Mouse (Mus musculus): ENCODE data around the gene Efna4. TPM values are rescaled to one million over a fixed set of nuclear protein-coding genes. Genes with fewer than 3 reads are reported as not detected.

Efna4 gene
- polyA plus RNA-seq, 1 experiment from 2014 or later, result 31.5 TPM

- Histone ChIP-seq H3K9ac (no peak overlapping the region), H3K27ac (peak overlapping the region; percentile 19; the same call in 1 of the 2 replicates), H3K4me3 (replicated peaks) (no peak overlapping the region; the same call in 1 of the 2 replicates), H3K27me3 (no peaks in the 10 kb centered on the region), H3K9me3 (replicated peaks) (no peaks in the 10 kb centered on the region), H3K4me1 (peaks cover 59% of the 10 kb centered on the region), H3K36me3 (peaks cover 45% of the 10 kb centered on the region), H3K4me2 (peak overlapping the region; percentile 75; the same call in 1 of the 2 replicates)
- ATAC-seq (replicated peaks; ENCODE audit: low FRiP score), result 0 out of 2 replicates have a peak, but pooled peaks have one; percentile 1
- 20% methylated on average over 8 of the region's 8 CpGs for WGBS
Measured at GRCm38 (mm10) chr3:89339416-89339815, 1.6 kb upstream of the Efna4 start.

DNA sequence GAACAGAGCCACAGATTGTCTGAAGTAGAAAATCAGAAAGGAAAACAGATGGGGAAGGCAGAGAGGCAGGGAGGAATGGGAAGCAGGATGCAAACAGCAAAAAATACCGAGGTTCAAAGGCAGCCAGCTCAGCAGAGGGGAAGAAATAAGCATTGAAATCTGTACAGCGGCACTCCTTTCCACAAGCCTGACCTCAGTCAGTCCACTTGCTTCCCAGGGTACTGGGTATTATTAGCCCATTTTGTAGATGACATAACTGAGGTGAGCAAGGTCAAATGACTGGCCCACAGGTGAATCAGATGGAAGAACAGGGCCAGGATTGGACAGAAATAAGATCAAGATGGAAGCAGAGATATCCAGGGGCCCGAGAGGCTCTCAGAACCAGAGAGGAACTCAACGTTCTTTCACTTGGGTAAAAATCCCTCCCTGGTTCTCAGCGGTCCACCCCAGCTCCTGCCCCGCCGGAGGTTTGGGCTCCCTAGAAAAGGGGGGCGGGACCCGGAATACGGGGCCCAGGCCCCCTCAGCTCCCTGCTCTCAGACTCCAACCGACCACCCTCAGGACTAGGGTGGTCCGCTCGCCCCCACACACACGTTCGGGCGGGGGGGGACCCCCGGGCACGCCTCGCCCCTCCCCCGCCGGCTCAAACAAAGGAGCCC is 637 bp downstream of the Efna4 start:
- peak overlapping the region; percentile 96 for H3K9ac ChIP-seq
- 3% methylated on average over 20 of the region's 21 CpGs for WGBS
- peak overlapping the region; percentile 75 for H3K4me2 ChIP-seq
- no peak for ATAC-seq (replicated peaks; ENCODE audit: low FRiP score)
- H3K4me1 ChIP-seq, result peaks cover 71% of the 10 kb centered on the region
- peaks cover 44% of the 10 kb centered on the region for H3K36me3 ChIP-seq
- no peaks in the 10 kb centered on the region for H3K9me3 ChIP-seq (replicated peaks)
- peak overlapping the region; percentile 94 for H3K27ac ChIP-seq
- H3K27me3 ChIP-seq, result no peaks in the 10 kb centered on the region
- peak overlapping the region; percentile 96 for H3K4me3 ChIP-seq (replicated peaks)

- ATAC-seq (replicated peaks; ENCODE audit: low FRiP score), result no peak
Measured at GRCm38 (mm10) chr3:89336529-89336928, 1.3 kb downstream of the Efna4 start.

GRCm38 (mm10) chr3:89333053-89333452 is 4.8 kb downstream of the Efna4 start:
- H3K9me3 ChIP-seq (replicated peaks), result no peaks in the 10 kb centered on the region
- no peak for ATAC-seq (replicated peaks; ENCODE audit: low FRiP score)
- H3K27me3 ChIP-seq, result 0 out of 2 replicates have a peak, but pooled peaks cover 4% of the 10 kb centered on the region
- H3K4me3 ChIP-seq (replicated peaks), result no peak overlapping the region
- no peak overlapping the region for H3K4me2 ChIP-seq
- peaks cover 30% of the 10 kb centered on the region for H3K36me3 ChIP-seq
- H3K9ac ChIP-seq, result no peak overlapping the region
- WGBS, result 56% methylated on average over 11 of the region's 11 CpGs
- no peak overlapping the region for H3K27ac ChIP-seq
- H3K4me1 ChIP-seq, result peaks cover 64% of the 10 kb centered on the region

More at GRCm38 (mm10) chr3:89336529-89336928, 1.3 kb downstream of the Efna4 start:
- Histone ChIP-seq H3K9me3 (replicated peaks) (no peaks in the 10 kb centered on the region), H3K36me3 (peaks cover 37% of the 10 kb centered on the region), H3K27ac (peak overlapping the region; percentile 94), H3K9ac (peak overlapping the region; percentile 96), H3K4me3 (replicated peaks) (peak overlapping the region; percentile 96), H3K27me3 (no peaks in the 10 kb centered on the region), H3K4me2 (peak overlapping the region; percentile 75), H3K4me1 (peaks cover 77% of the 10 kb centered on the region)
- WGBS, result 21% methylated on average over 6 of the region's 6 CpGs

DNA sequence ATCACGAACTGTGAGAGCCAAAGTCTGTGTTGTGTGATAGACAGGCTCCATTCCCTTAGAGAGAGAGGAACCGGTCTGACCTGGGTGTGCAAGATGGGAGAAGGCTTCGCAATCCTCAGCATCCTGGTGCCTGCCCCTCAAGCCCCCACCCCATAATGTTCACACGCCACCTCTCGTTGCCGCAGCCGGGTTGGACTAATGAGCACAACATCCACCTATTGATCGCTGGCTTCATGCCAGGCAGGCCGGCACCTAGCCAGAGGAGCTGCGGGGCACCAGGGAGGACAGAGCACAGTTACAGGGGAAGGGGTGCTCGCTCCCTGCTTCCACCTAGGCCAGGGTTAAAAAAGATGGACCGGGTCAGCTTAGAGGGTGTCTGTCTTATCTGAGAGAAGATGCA is 5.4 kb downstream of the Efna4 start:
- peaks cover 30% of the 10 kb centered on the region for H3K36me3 ChIP-seq

GRCm38 (mm10) chr3:89332013-89332412 is 5.8 kb downstream of the Efna4 start:
- peaks cover 30% of the 10 kb centered on the region for H3K36me3 ChIP-seq
- 37% methylated on average over 10 of the region's 10 CpGs for WGBS
- H3K4me3 ChIP-seq (replicated peaks), result no peak overlapping the region
- no peak for ATAC-seq (replicated peaks; ENCODE audit: low FRiP score)
- H3K9me3 ChIP-seq (replicated peaks), result no peaks in the 10 kb centered on the region
- 0 out of 2 replicates have a peak, but pooled peaks cover 4% of the 10 kb centered on the region for H3K27me3 ChIP-seq
- no peak overlapping the region for H3K9ac ChIP-seq
- no peak overlapping the region for H3K27ac ChIP-seq
- H3K4me2 ChIP-seq, result no peak overlapping the region
- H3K4me1 ChIP-seq, result peaks cover 70% of the 10 kb centered on the region

More for the DNA sequence above, 5.4 kb downstream of the Efna4 start:
- Histone ChIP-seq H3K4me1 (peaks cover 67% of the 10 kb centered on the region), H3K4me2 (no peak overlapping the region), H3K27me3 (0 out of 2 replicates have a peak, but pooled peaks cover 4% of the 10 kb centered on the region), H3K27ac (peak overlapping the region; percentile 46; the same call in 1 of the 2 replicates), H3K9me3 (replicated peaks) (no peaks in the 10 kb centered on the region), H3K9ac (no peak overlapping the region), H3K4me3 (replicated peaks) (no peak overlapping the region)
- 38% methylated on average over 12 of the region's 12 CpGs for WGBS
- ATAC-seq (replicated peaks; ENCODE audit: low FRiP score), result no peak

DNA sequence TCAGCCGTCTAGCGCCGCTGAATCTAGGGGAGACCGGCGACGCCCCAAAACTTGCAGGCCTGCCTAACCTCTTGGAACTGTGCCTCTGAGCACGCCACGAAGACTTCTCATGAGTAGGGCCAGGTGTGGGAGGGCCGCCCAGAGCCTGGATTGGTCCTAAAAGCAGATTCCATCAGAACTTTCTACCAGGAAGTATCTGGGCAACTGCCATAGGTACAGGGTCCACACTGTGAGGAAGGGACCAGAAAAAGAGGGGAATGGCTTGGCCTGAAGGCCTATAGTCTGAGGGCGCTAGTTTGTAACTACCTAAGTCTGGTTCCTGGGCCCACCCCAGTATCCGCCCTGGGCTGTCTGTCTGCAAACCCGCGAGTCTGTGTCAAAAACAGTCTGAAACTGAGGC is 6.3 kb downstream of the Efna4 start:
- Histone ChIP-seq H3K4me2 (no peak overlapping the region), H3K27ac (no peak overlapping the region), H3K4me3 (replicated peaks) (no peak overlapping the region), H3K27me3 (0 out of 2 replicates have a peak, but pooled peaks cover 4% of the 10 kb centered on the region), H3K4me1 (peaks cover 68% of the 10 kb centered on the region), H3K9ac (no peak overlapping the region), H3K36me3 (peaks cover 30% of the 10 kb centered on the region), H3K9me3 (replicated peaks) (no peaks in the 10 kb centered on the region)
- WGBS, result 66% methylated on average over 13 of the region's 13 CpGs
- ATAC-seq (replicated peaks; ENCODE audit: low FRiP score), result no peak

- 0 out of 2 replicates have a peak, but pooled peaks have one; percentile 33 for ATAC-seq (replicated peaks; ENCODE audit: low FRiP score)
Measured at GRCm38 (mm10) chr3:89330948-89331347, 6.9 kb downstream of the Efna4 start.

GRCm38 (mm10) chr3:89330346-89330745 is 7.5 kb downstream of the Efna4 start:
- no peaks in the 10 kb centered on the region for H3K9me3 ChIP-seq (replicated peaks)
- 54% methylated on average over 3 of the region's 3 CpGs for WGBS
- H3K4me2 ChIP-seq, result no peak overlapping the region
- H3K27ac ChIP-seq, result no peak overlapping the region
- 0 out of 2 replicates have a peak, but pooled peaks cover 4% of the 10 kb centered on the region for H3K27me3 ChIP-seq
- ATAC-seq (replicated peaks; ENCODE audit: low FRiP score), result no peak
- H3K9ac ChIP-seq, result no peak overlapping the region
- H3K4me3 ChIP-seq (replicated peaks), result no peak overlapping the region
- H3K36me3 ChIP-seq, result peaks cover 30% of the 10 kb centered on the region
- H3K4me1 ChIP-seq, result peaks cover 56% of the 10 kb centered on the region

More at GRCm38 (mm10) chr3:89330948-89331347, 6.9 kb downstream of the Efna4 start:
- Histone ChIP-seq H3K36me3 (peaks cover 30% of the 10 kb centered on the region), H3K9ac (no peak overlapping the region), H3K27ac (no peak overlapping the region), H3K4me2 (no peak overlapping the region), H3K4me1 (peaks cover 62% of the 10 kb centered on the region), H3K9me3 (replicated peaks) (no peaks in the 10 kb centered on the region), H3K4me3 (replicated peaks) (no peak overlapping the region), H3K27me3 (0 out of 2 replicates have a peak, but pooled peaks cover 4% of the 10 kb centered on the region)
- 22% methylated on average over 10 of the region's 10 CpGs for WGBS

DNA sequence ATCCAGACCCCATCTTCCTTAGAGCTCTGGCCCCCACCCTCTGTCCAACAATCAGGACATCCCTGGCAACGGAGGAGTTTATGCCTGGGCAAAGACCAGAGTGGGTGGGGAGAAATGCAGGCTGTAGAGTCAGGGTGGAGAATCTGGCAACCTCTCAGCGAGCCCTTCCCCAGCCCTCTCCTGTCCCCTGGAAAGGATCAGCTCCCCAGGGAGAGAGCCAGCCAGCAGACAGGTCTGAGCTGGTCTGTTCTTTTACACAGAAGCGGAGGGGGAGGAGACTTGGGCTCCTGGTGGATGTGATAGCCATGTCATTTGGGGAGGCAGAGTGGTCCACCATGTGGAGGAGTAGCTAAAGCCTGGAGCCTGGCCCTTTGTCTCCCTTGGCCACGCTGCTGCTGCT is 9.2 kb downstream of the Efna4 start:
- peak; percentile 28; the same call in 1 of the 2 replicates for ATAC-seq (replicated peaks; ENCODE audit: low FRiP score)

GRCm38 (mm10) chr3:89327371-89327870 is 10.4 kb downstream of the Efna4 start:
- peaks cover 43% of the 10 kb centered on the region for H3K4me1 ChIP-seq
- 20% methylated on average over 9 of the region's 9 CpGs for WGBS
- no peaks in the 10 kb centered on the region for H3K9me3 ChIP-seq (replicated peaks)
- peak overlapping the region; percentile 6; the same call in 1 of the 2 replicates for H3K4me2 ChIP-seq
- H3K27me3 ChIP-seq, result peaks cover 13% of the 10 kb centered on the region; the same call in 1 of the 2 replicates
- peaks cover under 1% of the 10 kb centered on the region; the same call in 1 of the 2 replicates for H3K36me3 ChIP-seq
- H3K27ac ChIP-seq, result no peak overlapping the region
- no peak for ATAC-seq (replicated peaks; ENCODE audit: low FRiP score)
- H3K4me3 ChIP-seq (replicated peaks), result no peak overlapping the region
- no peak overlapping the region for H3K9ac ChIP-seq

More for the DNA sequence above, 9.2 kb downstream of the Efna4 start:
- 18% methylated on average over 4 of the region's 4 CpGs for WGBS
- no peak overlapping the region for H3K9ac ChIP-seq
- peaks cover 12% of the 10 kb centered on the region for H3K36me3 ChIP-seq
- H3K27ac ChIP-seq, result no peak overlapping the region
- H3K4me2 ChIP-seq, result no peak overlapping the region
- H3K4me3 ChIP-seq (replicated peaks), result no peak overlapping the region
- H3K27me3 ChIP-seq, result peaks cover 11% of the 10 kb centered on the region; the same call in 1 of the 2 replicates
- H3K9me3 ChIP-seq (replicated peaks), result no peaks in the 10 kb centered on the region
- H3K4me1 ChIP-seq, result peaks cover 45% of the 10 kb centered on the region

- Histone ChIP-seq H3K4me2 (no peak overlapping the region), H3K9me3 (replicated peaks) (no peaks in the 10 kb centered on the region), H3K4me3 (replicated peaks) (no peak overlapping the region), H3K36me3 (no peaks in the 10 kb centered on the region), H3K27ac (no peak overlapping the region), H3K9ac (no peak overlapping the region), H3K27me3 (peaks cover 26% of the 10 kb centered on the region), H3K4me1 (peaks cover 44% of the 10 kb centered on the region)
- WGBS, result 95% methylated on average over 8 of the region's 8 CpGs
- ATAC-seq (replicated peaks; ENCODE audit: low FRiP score), result no peak
Measured at GRCm38 (mm10) chr3:89325882-89326281, 11.9 kb downstream of the Efna4 start.

All from kidney, embryonic 15.5 days (tissue).